20 mouse cellular contexts compared by ENCODE assay signal in genomic region chr16:8944412-8945102, GRCm38 (mm10).
DNase-seq lines count a peak whose midpoint lies in the region; ATAC-seq and TF ChIP-seq lines count a peak whose summit lies in the region.
"Had no signal": no experiment of that assay in that cellular context is flagged by ENCODE, and none has a peak within 500 bp of the region (broad histone marks: within the 10 kb centered on the region; RNA-seq: fewer than 3 reads in every experiment).

No protein-coding gene starts in this region.

- H3K27ac ChIP-seq in hindbrain, embryonic 11.5 days (ENCODE audit: low read depth, low read length): peak overlapping the region; percentile 54; the same call in 1 of the 2 replicates
- H3K27ac ChIP-seq in hindbrain, embryonic 13.5 days: no peak overlapping the region
- peak overlapping the region; percentile 59; the same call in 1 of the 2 replicates for H3K27ac ChIP-seq in forebrain, postnatal 0 days (ENCODE audit: low read depth, low read length)
- no peak overlapping the region; the same call in 1 of the 2 replicates for H3K27ac ChIP-seq in midbrain, embryonic 14.5 days (replicated peaks; ENCODE audit: low read depth, low read length)
- no peak overlapping the region for H3K27ac ChIP-seq in neural tube, embryonic 15.5 days (replicated peaks)
- H3K27ac ChIP-seq: embryonic facial prominence, embryonic 13.5 days; heart, embryonic 13.5 days; liver, embryonic 14.5 days had no signal

- no peaks in the 10 kb centered on the region for H3K27me3 ChIP-seq in hindbrain, embryonic 11.5 days (ENCODE audit: control insufficient read depth, insufficient read depth, low read length)
- no peaks in the 10 kb centered on the region for H3K27me3 ChIP-seq in hindbrain, embryonic 13.5 days
- no peaks in the 10 kb centered on the region for H3K27me3 ChIP-seq in forebrain, postnatal 0 days (ENCODE audit: insufficient read depth, low read length)
- H3K27me3 ChIP-seq in midbrain, embryonic 14.5 days (ENCODE audit: control insufficient read depth, insufficient read depth, low read length): no peaks in the 10 kb centered on the region
- H3K27me3 ChIP-seq in neural tube, embryonic 15.5 days (replicated peaks): no peaks in the 10 kb centered on the region
- H3K27me3 ChIP-seq: embryonic facial prominence, embryonic 13.5 days; heart, embryonic 13.5 days had no signal

- peak; percentile 25 for DNase-seq in hindbrain, embryonic 11.5 days (ENCODE audit: low spot score)
- DNase-seq in embryo, embryonic 11 days: peak; percentile 10
- peak; percentile 37 for DNase-seq in forebrain, postnatal 0 days
- peak; percentile 43 for DNase-seq in midbrain, embryonic 14.5 days
- DNase-seq in thymus, postnatal 0 days (ENCODE audit: low spot score): no peak
- DNase-seq in MN1 (ENCODE audit: low spot score): no peak
- DNase-seq: adrenal gland, adult 8-10 months; cerebellum, adult 9-11 months; gastrocnemius, postnatal 10 days; heart, postnatal 4 days; kidney, adult 11 months; kidney, postnatal 25 days; lung, postnatal 10 days; right cerebral cortex, postnatal 4 days; thymus, adult 2 months had no signal

- no peak overlapping the region for H3K4me2 ChIP-seq in hindbrain, embryonic 11.5 days (replicated peaks; ENCODE audit: low read depth, low read length)
- no peak overlapping the region for H3K4me2 ChIP-seq in hindbrain, embryonic 13.5 days
- H3K4me2 ChIP-seq in forebrain, postnatal 0 days (ENCODE audit: low read depth): peak overlapping the region; percentile 23
- H3K4me2 ChIP-seq in midbrain, embryonic 14.5 days (ENCODE audit: low read length): no peak overlapping the region
- no peak overlapping the region for H3K4me2 ChIP-seq in neural tube, embryonic 15.5 days
- H3K4me2 ChIP-seq: embryonic facial prominence, embryonic 13.5 days; heart, embryonic 13.5 days had no signal

- no peaks in the 10 kb centered on the region for H3K36me3 ChIP-seq in hindbrain, embryonic 11.5 days (ENCODE audit: control insufficient read depth, insufficient read depth, low read length)
- H3K36me3 ChIP-seq in hindbrain, embryonic 13.5 days: no peaks in the 10 kb centered on the region
- no peaks in the 10 kb centered on the region for H3K36me3 ChIP-seq in forebrain, postnatal 0 days (ENCODE audit: insufficient read depth)
- H3K36me3 ChIP-seq in midbrain, embryonic 14.5 days (ENCODE audit: control insufficient read depth, insufficient read depth, low read length): no peaks in the 10 kb centered on the region
- H3K36me3 ChIP-seq in neural tube, embryonic 15.5 days: no peaks in the 10 kb centered on the region
- H3K36me3 ChIP-seq: embryonic facial prominence, embryonic 13.5 days; heart, embryonic 13.5 days had no signal

- no peak overlapping the region for H3K4me3 ChIP-seq in hindbrain, embryonic 11.5 days (ENCODE audit: low read depth, low read length)
- no peak overlapping the region for H3K4me3 ChIP-seq in hindbrain, embryonic 13.5 days
- H3K4me3 ChIP-seq in forebrain, postnatal 0 days (ENCODE audit: low read depth, low read length): no peak overlapping the region
- H3K4me3 ChIP-seq in midbrain, embryonic 14.5 days (replicated peaks; ENCODE audit: low read depth, low read length): no peak overlapping the region
- no peak overlapping the region for H3K4me3 ChIP-seq in neural tube, embryonic 15.5 days (replicated peaks)
- H3K4me3 ChIP-seq: embryonic facial prominence, embryonic 13.5 days; heart, embryonic 13.5 days had no signal

- 26% methylated on average over 5 of the region's 5 CpGs for WGBS in hindbrain, embryonic 11.5 days
- 12% methylated on average over 5 of the region's 5 CpGs for WGBS in hindbrain, embryonic 13.5 days
- 15% methylated on average over 5 of the region's 5 CpGs for WGBS in forebrain, postnatal 0 days
- 3% methylated on average over 5 of the region's 5 CpGs for WGBS in midbrain, embryonic 14.5 days
- 28% methylated on average over 5 of the region's 5 CpGs for WGBS in neural tube, embryonic 15.5 days

- no peak for ATAC-seq in hindbrain, embryonic 11.5 days (ENCODE audit: low FRiP score)
- no peak for ATAC-seq in hindbrain, embryonic 13.5 days (ENCODE audit: low FRiP score)
- peak; percentile 75 for ATAC-seq in forebrain, postnatal 0 days
- ATAC-seq in midbrain, embryonic 14.5 days (ENCODE audit: low FRiP score, low TSS enrichment): no peak; the same call in 1 of the 2 replicates
- no peak for ATAC-seq in neural tube, embryonic 15.5 days (ENCODE audit: low FRiP score)

- H3K9ac ChIP-seq in hindbrain, embryonic 11.5 days (ENCODE audit: low read depth, low read length): no peak overlapping the region
- H3K9ac ChIP-seq in hindbrain, embryonic 13.5 days: no peak overlapping the region
- 0 out of 2 replicates have a peak overlapping the region, but pooled peaks have one; percentile 14 for H3K9ac ChIP-seq in forebrain, postnatal 0 days
- no peak overlapping the region for H3K9ac ChIP-seq in midbrain, embryonic 14.5 days (replicated peaks; ENCODE audit: low read length)
- H3K9ac ChIP-seq in neural tube, embryonic 15.5 days (replicated peaks): no peak overlapping the region
- H3K9ac ChIP-seq: embryonic facial prominence, embryonic 13.5 days; heart, embryonic 13.5 days; liver, embryonic 14.5 days had no signal

- H3K4me1 ChIP-seq in hindbrain, embryonic 11.5 days (replicated peaks; ENCODE audit: control insufficient read depth, insufficient read depth, low read length): no peaks in the 10 kb centered on the region
- H3K4me1 ChIP-seq in hindbrain, embryonic 13.5 days (replicated peaks): peaks cover 20% of the 10 kb centered on the region
- H3K4me1 ChIP-seq in forebrain, postnatal 0 days (ENCODE audit: insufficient read depth): no peaks in the 10 kb centered on the region; the same call in 1 of the 2 replicates
- peaks cover 19% of the 10 kb centered on the region; the same call in 1 of the 2 replicates for H3K4me1 ChIP-seq in midbrain, embryonic 14.5 days (ENCODE audit: control insufficient read depth, insufficient read depth, low read length)
- no peaks in the 10 kb centered on the region; the same call in 1 of the 2 replicates for H3K4me1 ChIP-seq in neural tube, embryonic 15.5 days

- TF ChIP-seq CTCF in forebrain, postnatal 0 days (IDR thresholded peaks at IDR 0.05; ENCODE audit: low read depth): no peak

- H3K9me3 ChIP-seq in hindbrain, embryonic 11.5 days (ENCODE audit: control insufficient read depth, low read length): no peaks in the 10 kb centered on the region
- no peaks in the 10 kb centered on the region for H3K9me3 ChIP-seq in hindbrain, embryonic 13.5 days
- H3K9me3 ChIP-seq in forebrain, postnatal 0 days (ENCODE audit: low read length): no peaks in the 10 kb centered on the region
- no peaks in the 10 kb centered on the region for H3K9me3 ChIP-seq in midbrain, embryonic 14.5 days (ENCODE audit: control insufficient read depth, low read length)
- H3K9me3 ChIP-seq in neural tube, embryonic 15.5 days (replicated peaks): no peaks in the 10 kb centered on the region
- H3K9me3 ChIP-seq: embryonic facial prominence, embryonic 13.5 days; heart, embryonic 13.5 days had no signal

Comparison
In these comparisons a context has a peak if more than half of its experiments do, and no peak if none do; other contexts are left out.
1. H3K27ac ChIP-seq: peak in hindbrain, embryonic 11.5 days (single experiment) and forebrain, postnatal 0 days (single experiment); none in hindbrain, embryonic 13.5 days (single experiment), midbrain, embryonic 14.5 days (single experiment) and neural tube, embryonic 15.5 days (single experiment).
2. DNase-seq: peak in hindbrain, embryonic 11.5 days (single experiment), embryo, embryonic 11 days (single experiment), forebrain, postnatal 0 days (single experiment) and midbrain, embryonic 14.5 days (single experiment); none in thymus, postnatal 0 days (single experiment) and MN1 (single experiment).